Mouse (Mus musculus) liver, postnatal 0 days (tissue): Measurements from ENCODE around the gene Sumf1.

Experiments
- CTCF ChIP-seq: sonication (generic); IDR thresholded peaks from 2 replicates; pipeline ENCODE4 v1.5.1; 2016; ENCODE audit warnings: antibody characterized with exemption, low read depth
- EP300 ChIP-seq: IDR thresholded peaks from 2 replicates; pipeline ENCODE4 v1.6.1; 2016; ENCODE audit warnings: antibody characterized with exemption, low read depth, mild to moderate bottlenecking

DNA sequence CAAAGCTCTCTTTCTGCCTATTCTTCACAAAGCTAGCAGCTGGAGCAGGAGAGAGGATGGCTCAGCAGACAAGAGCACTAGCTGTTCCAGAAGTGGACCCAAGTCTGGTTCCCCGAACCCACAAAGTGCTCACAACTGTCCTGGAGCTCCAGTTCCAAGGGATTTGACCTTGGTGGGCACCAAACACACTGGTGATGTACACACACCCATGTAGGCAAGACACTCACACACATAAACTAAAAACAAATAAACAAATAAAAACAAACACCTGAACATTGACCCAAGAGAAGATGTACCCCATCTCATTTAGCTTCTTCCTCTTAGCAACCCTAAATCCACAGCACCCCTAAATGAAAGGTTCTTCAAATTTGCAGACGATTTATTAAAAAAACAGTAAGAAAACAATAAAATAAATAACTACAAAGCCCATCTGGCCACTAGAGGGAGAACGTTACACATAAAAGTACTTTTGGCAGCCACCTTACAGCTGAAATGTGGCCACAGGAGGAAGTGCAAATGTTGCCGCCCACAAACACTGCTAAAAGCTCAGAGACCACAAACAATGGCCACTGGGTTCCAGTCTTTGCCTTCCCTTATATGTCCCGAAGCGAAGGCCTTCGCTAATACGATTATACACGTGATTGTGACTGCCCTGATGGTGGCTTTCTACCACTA lies 87.1 kb downstream of the Sumf1 start:
- 0 out of 2 replicates have a peak, but pooled peaks have one; percentile 18 for TF ChIP-seq EP300
- peak; percentile 78 for TF ChIP-seq CTCF
